Mouse (Mus musculus) adrenal gland, adult 18-20 months (tissue): ENCODE measurements around the gene Lrrk1. TPM values are rescaled to one million over a fixed set of nuclear protein-coding genes. Genes with fewer than 3 reads are reported as not detected.

Source experiments
- DNase-seq, 2 experiments: peaks; one replicate each; pipeline ENCODE4 v3.0.0; 2021 to 2022; ENCODE audit warnings: low spot score in 2 of 2
- total RNA-seq, 2 experiments: library from RNA; stranded (reverse); gene quantifications; 1 replicate in 1 of 2; 2 replicates in 1 of 2; pipeline ENCODE4 v1.2.3; 2021

Gene Lrrk1
- total RNA-seq, 2 experiments from 2014 or later = 12.2 to 12.6 TPM

GRCm38 (mm10) chr7:66303922-66304660 lies 84.1 kb downstream of the Lrrk1 start:
- DNase-seq = no peak

DNA sequence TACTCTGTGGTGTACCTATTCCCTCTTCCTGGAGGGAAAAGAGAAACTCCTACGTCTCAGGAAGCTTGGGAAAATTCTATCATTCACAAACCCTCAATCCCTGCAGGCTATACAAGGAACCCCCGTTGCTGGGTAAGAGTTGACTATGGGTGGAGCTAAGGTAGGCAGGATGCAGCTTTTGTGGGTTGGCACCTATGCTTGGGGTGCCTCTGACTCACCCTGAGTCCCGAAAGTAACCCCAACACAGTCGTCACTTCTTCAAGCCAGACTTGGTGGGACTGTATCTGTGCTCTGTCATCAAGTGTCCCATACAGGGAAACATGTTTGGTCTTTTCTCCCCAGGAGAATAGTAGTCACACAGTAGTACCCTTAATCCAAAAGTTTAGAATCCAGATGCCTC lies 86.7 kb downstream of the Lrrk1 start:
- DNase-seq = no peak

DNA sequence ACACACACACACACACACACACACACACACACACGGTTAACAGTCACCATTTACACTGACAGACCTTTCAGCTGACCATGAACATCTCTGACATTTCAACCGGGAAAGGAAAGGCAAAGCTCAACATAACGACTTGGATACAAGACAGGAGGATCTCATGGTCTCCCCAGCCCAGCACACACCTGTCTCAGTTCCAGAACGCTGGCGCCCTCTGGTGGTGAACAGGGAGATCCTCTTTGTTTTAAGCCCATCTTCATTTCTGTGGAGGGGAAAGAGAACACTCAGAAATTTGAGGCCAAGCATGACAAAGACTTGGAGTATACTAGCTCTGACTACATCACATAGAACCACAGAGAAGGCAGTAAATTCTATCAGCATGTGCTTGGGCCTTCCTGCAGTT lies 87.5 kb downstream of the Lrrk1 start:
- peak; percentile 78 to 84 for DNase-seq

GRCm38 (mm10) chr7:66297656-66298021 lies 90.5 kb downstream of the Lrrk1 start:
- no peak for DNase-seq

GRCm38 (mm10) chr7:66296921-66297655 lies 91.1 kb downstream of the Lrrk1 start:
- no peak for DNase-seq

DNA sequence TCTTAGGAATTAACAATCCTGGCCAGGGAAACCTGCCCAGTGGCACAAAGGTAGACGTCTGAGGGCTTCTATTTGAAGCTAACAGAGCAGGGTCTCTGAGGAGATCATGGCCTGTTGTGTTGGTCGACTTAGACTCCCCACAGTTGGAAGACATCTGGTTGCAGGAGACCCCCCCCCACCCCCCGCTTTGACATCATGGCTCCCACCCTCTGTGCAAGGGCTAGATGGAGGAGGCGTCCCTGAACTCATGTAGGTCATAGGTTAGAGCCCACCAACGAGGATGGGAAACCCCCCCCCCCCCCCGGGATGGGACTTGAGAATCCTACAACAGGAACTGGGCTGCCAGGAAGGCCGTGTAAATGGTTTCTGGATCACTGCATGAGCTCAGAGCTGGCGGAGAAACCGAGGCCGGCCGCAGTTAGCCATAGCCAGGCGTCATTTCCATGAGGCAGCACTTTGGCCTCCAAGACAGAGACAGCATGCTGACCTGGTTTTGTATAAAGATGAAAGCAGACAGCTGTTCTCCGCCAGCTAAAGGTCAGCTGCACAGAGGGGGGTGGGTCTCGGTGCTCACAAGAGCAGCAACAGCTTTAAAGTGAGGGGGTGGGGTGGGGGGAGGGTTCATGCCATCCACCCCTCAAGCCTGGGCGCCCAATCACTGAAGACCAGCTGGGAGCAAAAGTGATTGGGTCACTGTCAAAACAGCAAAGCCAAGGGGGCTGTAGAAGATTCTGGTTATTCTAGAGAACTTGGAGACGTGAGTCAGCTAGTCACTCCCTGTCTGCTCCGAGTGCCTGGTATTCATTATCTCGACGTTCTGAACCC lies 95.4 kb downstream of the Lrrk1 start:
- peak in 1 of 2 experiments; percentile 24 for DNase-seq

- DNase-seq = no peak
Measured at GRCm38 (mm10) chr7:66292010-66292409, 96.1 kb downstream of the Lrrk1 start.

DNA sequence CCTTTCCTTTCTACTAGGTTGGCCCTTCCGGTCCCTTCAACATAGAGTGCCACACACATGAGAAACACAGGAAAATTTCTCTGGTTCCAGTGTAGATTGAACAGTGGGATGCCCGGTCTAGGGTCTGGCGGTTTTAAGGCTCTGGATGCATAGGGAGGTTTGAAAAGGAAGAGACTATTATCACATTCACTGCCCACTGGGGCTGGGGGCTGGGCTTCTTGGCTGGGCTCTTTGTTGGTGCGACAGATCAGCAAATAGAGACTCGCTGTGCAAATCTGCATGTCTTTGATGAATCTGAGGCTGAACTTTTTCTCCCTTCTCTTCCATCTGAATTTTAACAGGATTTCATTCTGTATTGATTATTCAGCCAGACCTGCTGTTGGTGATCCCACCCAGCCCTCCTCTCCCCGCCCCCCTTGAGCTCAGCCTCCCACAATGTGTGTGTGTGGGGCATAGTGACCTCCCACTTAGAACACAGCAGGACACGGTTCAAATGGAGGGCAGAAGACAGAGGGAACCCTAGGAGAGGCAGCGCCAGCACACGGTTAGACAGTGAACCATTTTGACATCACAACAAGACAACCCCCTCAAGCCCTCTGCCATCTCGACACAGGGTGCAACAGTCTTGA lies 105.1 kb downstream of the Lrrk1 start:
- no peak for DNase-seq

DNA sequence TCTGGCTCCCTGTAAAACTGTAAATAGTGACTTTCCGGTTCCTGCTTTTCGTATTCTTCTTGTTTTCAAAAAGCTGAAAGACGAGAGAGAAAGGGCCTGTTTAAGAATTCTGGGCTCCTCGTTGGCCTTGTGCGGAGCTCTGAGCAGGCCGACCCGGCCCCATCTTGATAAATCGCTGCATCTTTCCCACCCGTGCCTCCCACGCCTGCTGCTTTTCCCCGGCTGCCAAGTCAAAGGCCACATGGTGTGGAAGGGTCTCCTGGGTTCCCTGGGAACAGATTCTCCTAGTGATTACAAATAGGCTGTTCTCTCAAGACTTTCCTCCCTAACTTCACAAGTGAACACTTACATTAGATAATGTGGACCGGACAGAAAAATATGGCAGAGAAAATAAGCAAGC lies 105.9 kb downstream of the Lrrk1 start:
- no peak for DNase-seq

GRCm38 (mm10) chr7:66278001-66278400 lies 110.1 kb downstream of the Lrrk1 start:
- no peak for DNase-seq

GRCm38 (mm10) chr7:66273494-66273893 lies 114.7 kb downstream of the Lrrk1 start:
- DNase-seq = no peak

DNA sequence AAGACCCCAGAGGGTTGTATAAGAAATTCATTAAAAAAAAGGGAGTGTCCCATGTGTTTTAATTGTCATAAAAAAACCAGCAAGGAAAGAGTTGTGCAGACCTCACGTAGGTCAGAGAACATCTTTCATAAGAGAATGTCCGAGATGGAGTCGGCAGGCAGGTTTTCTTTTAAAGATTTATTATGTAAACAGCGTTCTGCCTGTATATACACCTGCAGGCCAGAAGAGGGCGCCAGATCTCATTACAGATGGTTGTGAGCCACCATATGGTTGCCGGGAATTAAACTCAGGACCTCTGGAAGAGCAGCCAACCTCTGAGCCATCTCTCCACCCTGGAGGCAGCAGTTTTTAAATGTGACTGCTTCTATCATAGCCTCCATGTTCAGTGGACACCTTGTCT lies 116.9 kb downstream of the Lrrk1 start:
- DNase-seq = no peak

GRCm38 (mm10) chr7:66266942-66267850 lies 121.0 kb downstream of the Lrrk1 start:
- no peak for DNase-seq

DNA sequence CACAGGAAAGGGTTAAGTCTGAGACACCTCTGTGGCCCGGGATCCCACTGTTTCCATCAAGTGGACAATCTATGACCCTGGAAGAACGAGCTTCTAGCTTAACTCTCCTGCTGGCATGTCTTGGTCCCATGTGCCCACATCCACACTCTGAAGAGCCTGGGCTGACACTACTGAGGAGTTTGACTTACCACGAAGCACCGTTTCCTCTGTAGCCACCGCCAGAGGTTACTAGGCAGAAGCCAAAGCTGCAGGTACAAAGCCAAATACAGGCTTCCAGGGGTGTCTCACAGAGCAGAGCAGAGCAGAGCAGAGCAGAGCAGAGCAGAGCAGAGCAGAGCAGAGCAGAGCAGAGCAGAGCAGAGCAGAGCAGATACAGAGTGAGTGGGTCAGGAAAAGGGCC lies 124.7 kb downstream of the Lrrk1 start:
- DNase-seq = no peak

GRCm38 (mm10) chr7:66262570-66263156 lies 125.5 kb downstream of the Lrrk1 start:
- DNase-seq = no peak

- DNase-seq = no peak
Measured at GRCm38 (mm10) chr7:66260763-66261390, 127.3 kb downstream of the Lrrk1 start.

DNA sequence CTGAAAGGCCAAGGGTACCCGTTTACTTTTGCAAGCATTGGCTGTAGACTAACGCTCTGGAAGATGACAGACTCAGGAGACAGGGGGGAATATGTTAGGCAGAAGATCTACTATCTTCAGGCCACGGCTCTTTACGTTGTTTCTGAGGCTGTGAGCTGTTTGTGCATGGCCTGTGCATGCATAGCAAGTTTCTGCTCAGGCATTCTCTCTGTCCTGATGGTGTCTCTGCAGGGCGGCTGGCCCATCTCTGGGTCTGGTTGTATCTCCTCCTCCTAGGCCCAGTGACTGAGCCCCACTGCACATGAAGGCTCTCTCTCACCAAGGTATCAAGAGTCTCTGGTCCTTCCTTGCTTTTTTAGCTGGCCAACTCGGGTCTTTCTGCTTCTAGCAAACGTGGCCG lies 127.9 kb downstream of the Lrrk1 start:
- peak in 1 of 2 experiments; percentile 9 for DNase-seq

DNA sequence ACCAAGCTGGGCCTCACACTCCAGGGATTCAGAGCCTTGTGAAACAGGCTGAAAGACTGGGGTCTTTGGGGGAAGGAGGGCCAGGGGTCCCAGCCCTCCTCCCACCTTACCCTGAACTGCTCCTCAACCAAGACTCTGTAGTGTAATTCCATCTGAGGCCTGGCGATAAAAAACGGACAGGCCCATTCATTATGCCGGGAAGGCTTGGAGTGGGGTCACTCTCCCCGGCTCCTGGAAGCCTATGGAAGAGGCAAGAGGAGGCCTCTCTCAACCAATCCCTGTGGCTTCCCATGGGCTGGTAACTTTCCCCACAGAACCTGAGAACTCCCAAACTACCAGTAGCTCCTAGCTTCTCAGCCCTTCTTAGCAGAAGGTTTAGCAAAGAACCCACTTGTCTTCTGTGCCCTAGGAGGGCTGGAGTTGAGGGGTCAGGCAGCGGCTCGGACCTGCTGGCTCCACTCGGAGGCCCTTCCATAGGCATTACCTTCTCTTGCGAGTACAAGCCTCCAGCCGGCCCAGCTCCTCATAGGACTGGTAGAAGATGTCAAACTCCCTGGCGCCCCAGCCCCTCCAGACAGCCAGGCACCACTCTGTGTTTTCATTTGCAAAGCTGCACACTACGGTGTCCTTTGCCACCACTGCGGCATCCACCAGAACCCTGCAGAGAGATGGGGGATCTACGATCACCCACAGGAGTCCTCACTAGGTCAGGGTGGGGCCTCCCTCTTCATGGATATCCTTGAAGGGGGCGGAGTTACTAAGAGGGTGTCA lies 128.5 kb downstream of the Lrrk1 start:
- peak in 1 of 2 experiments; percentile 14 for DNase-seq

- DNase-seq = peak in 1 of 2 experiments; percentile 17
Measured at GRCm38 (mm10) chr7:66258997-66259396, 129.2 kb downstream of the Lrrk1 start.
